Mouse (Mus musculus): Measurements from ENCODE around the gene Rnf24. TPM values are rescaled to one million over a fixed set of nuclear protein-coding genes. Genes with fewer than 3 reads are reported as not detected.

Gene Rnf24
- polyA plus RNA-seq (2015; fragmentation: Nextera tagmentation; extraction: Ambion mirVana): 3.9 and 4.0 TPM in 2 replicates

GRCm38 (mm10) chr2:131352747-131353563 lies at the start of gene Rnf24:
TSS of gene Rnf24 (minus strand) at chr2:131352892.
- ATAC-seq (replicated peaks; ENCODE audit: low FRiP score): peak; percentile 94
- H3K4me2 ChIP-seq: peak within 1 kb of the TSS; percentile 79
- H3K9me3 ChIP-seq (replicated peaks): no peaks in the 10 kb centered on the region
- H3K4me3 ChIP-seq (replicated peaks): peak within 1 kb of the TSS; percentile 90
- H3K36me3 ChIP-seq: no peaks in the 10 kb centered on the region
- H3K4me1 ChIP-seq: peaks cover 17% of the 10 kb centered on the region
- peak within 1 kb of the TSS; percentile 90 for H3K27ac ChIP-seq
- peak within 1 kb of the TSS; percentile 95 for H3K9ac ChIP-seq
- H3K27me3 ChIP-seq: no peaks in the 10 kb centered on the region
- under 1% methylated on average over 53 of the region's 54 CpGs for WGBS

GRCm38 (mm10) chr2:131401794-131402495 lies 49.3 kb upstream of the Rnf24 start:
- Histone ChIP-seq H3K4me3 (replicated peaks) (no peak overlapping the region), H3K9ac (no peak overlapping the region), H3K27me3 (no peaks in the 10 kb centered on the region), H3K36me3 (no peaks in the 10 kb centered on the region), H3K4me1 (peaks cover 12% of the 10 kb centered on the region), H3K9me3 (replicated peaks) (no peaks in the 10 kb centered on the region), H3K4me2 (no peak overlapping the region), H3K27ac (peak overlapping the region; percentile 33; the same call in 1 of the 2 replicates)
- WGBS: 35% methylated on average over 8 of the region's 8 CpGs
- peak; percentile 46; the same call in 1 of the 2 replicates for ATAC-seq (replicated peaks; ENCODE audit: low FRiP score)

- Histone ChIP-seq H3K4me1 (peaks cover 14% of the 10 kb centered on the region), H3K9ac (no peak overlapping the region), H3K4me3 (replicated peaks) (no peak overlapping the region), H3K27ac (no peak overlapping the region), H3K36me3 (no peaks in the 10 kb centered on the region), H3K4me2 (no peak overlapping the region), H3K9me3 (replicated peaks) (no peaks in the 10 kb centered on the region), H3K27me3 (no peaks in the 10 kb centered on the region)
- ATAC-seq (replicated peaks; ENCODE audit: low FRiP score): no peak
- WGBS: 81% methylated on average over 2 of the region's 2 CpGs
These were observed 48.2 kb upstream of the Rnf24 start for GRCm38 (mm10) chr2:131400846-131401245.

- ATAC-seq (replicated peaks; ENCODE audit: low FRiP score): no peak
- peaks cover 14% of the 10 kb centered on the region for H3K4me1 ChIP-seq
- no peaks in the 10 kb centered on the region for H3K27me3 ChIP-seq
- 85% methylated on average over 5 of the region's 5 CpGs for WGBS
- no peaks in the 10 kb centered on the region for H3K9me3 ChIP-seq (replicated peaks)
- H3K4me3 ChIP-seq (replicated peaks): no peak overlapping the region
- no peak overlapping the region for H3K9ac ChIP-seq
- no peak overlapping the region for H3K4me2 ChIP-seq
- no peaks in the 10 kb centered on the region for H3K36me3 ChIP-seq
- H3K27ac ChIP-seq: no peak overlapping the region
These were observed 44.7 kb upstream of the Rnf24 start for GRCm38 (mm10) chr2:131397323-131397848.

- Histone ChIP-seq H3K4me3 (replicated peaks) (no peak overlapping the region), H3K4me2 (no peak overlapping the region), H3K4me1 (no peaks in the 10 kb centered on the region), H3K27ac (no peak overlapping the region), H3K9me3 (replicated peaks) (no peaks in the 10 kb centered on the region), H3K9ac (no peak overlapping the region), H3K36me3 (no peaks in the 10 kb centered on the region), H3K27me3 (no peaks in the 10 kb centered on the region)
- 81% methylated on average over 10 of the region's 10 CpGs for WGBS
- no peak for ATAC-seq (replicated peaks; ENCODE audit: low FRiP score)
These were observed 33.8 kb upstream of the Rnf24 start for GRCm38 (mm10) chr2:131386350-131386962.

GRCm38 (mm10) chr2:131385176-131385575 lies 32.5 kb upstream of the Rnf24 start:
- H3K27ac ChIP-seq: no peak overlapping the region
- H3K4me2 ChIP-seq: no peak overlapping the region
- 81% methylated on average over 4 of the region's 4 CpGs for WGBS
- H3K4me1 ChIP-seq: no peaks in the 10 kb centered on the region
- H3K9me3 ChIP-seq (replicated peaks): no peaks in the 10 kb centered on the region
- no peak overlapping the region for H3K9ac ChIP-seq
- H3K36me3 ChIP-seq: no peaks in the 10 kb centered on the region
- H3K4me3 ChIP-seq (replicated peaks): no peak overlapping the region
- no peaks in the 10 kb centered on the region for H3K27me3 ChIP-seq
- no peak for ATAC-seq (replicated peaks; ENCODE audit: low FRiP score)

GRCm38 (mm10) chr2:131379541-131379940 lies 26.8 kb upstream of the Rnf24 start:
- 73% methylated on average over 3 of the region's 3 CpGs for WGBS
- no peaks in the 10 kb centered on the region; the same call in 1 of the 2 replicates for H3K9me3 ChIP-seq (replicated peaks)
- no peak for ATAC-seq (replicated peaks; ENCODE audit: low FRiP score)

GRCm38 (mm10) chr2:131378872-131379271 lies 26.2 kb upstream of the Rnf24 start:
- no peaks in the 10 kb centered on the region for H3K36me3 ChIP-seq
- H3K9ac ChIP-seq: no peak overlapping the region
- H3K9me3 ChIP-seq (replicated peaks): no peaks in the 10 kb centered on the region; the same call in 1 of the 2 replicates
- 92% methylated on average over 5 of the region's 5 CpGs for WGBS
- H3K4me1 ChIP-seq: no peaks in the 10 kb centered on the region
- ATAC-seq (replicated peaks; ENCODE audit: low FRiP score): no peak
- no peak overlapping the region for H3K27ac ChIP-seq
- H3K4me2 ChIP-seq: no peak overlapping the region
- H3K27me3 ChIP-seq: no peaks in the 10 kb centered on the region
- no peak overlapping the region for H3K4me3 ChIP-seq (replicated peaks)

More at GRCm38 (mm10) chr2:131379541-131379940, 26.8 kb upstream of the Rnf24 start:
- H3K27me3 ChIP-seq: no peaks in the 10 kb centered on the region
- no peaks in the 10 kb centered on the region for H3K4me1 ChIP-seq
- no peak overlapping the region for H3K27ac ChIP-seq
- no peaks in the 10 kb centered on the region for H3K36me3 ChIP-seq
- H3K4me2 ChIP-seq: no peak overlapping the region
- no peak overlapping the region for H3K9ac ChIP-seq
- H3K4me3 ChIP-seq (replicated peaks): no peak overlapping the region

GRCm38 (mm10) chr2:131377055-131377454 lies 24.4 kb upstream of the Rnf24 start:
- Histone ChIP-seq H3K36me3 (no peaks in the 10 kb centered on the region), H3K4me1 (no peaks in the 10 kb centered on the region), H3K27ac (no peak overlapping the region), H3K4me3 (replicated peaks) (no peak overlapping the region), H3K27me3 (no peaks in the 10 kb centered on the region), H3K9ac (no peak overlapping the region), H3K4me2 (no peak overlapping the region), H3K9me3 (replicated peaks) (no peaks in the 10 kb centered on the region; the same call in 1 of the 2 replicates)
- 60% methylated on average over 6 of the region's 6 CpGs for WGBS
- ATAC-seq (replicated peaks; ENCODE audit: low FRiP score): no peak

GRCm38 (mm10) chr2:131373656-131374055 lies 21.0 kb upstream of the Rnf24 start:
- 85% methylated on average over 6 of the region's 6 CpGs for WGBS
- no peak for ATAC-seq (replicated peaks; ENCODE audit: low FRiP score)
- Histone ChIP-seq H3K27me3 (no peaks in the 10 kb centered on the region), H3K27ac (no peak overlapping the region), H3K36me3 (no peaks in the 10 kb centered on the region), H3K4me2 (no peak overlapping the region), H3K4me3 (replicated peaks) (no peak overlapping the region), H3K4me1 (no peaks in the 10 kb centered on the region), H3K9ac (no peak overlapping the region), H3K9me3 (replicated peaks) (no peaks in the 10 kb centered on the region; the same call in 1 of the 2 replicates)

- no peak overlapping the region for H3K4me2 ChIP-seq
- ATAC-seq (replicated peaks; ENCODE audit: low FRiP score): no peak
- no peak overlapping the region for H3K4me3 ChIP-seq (replicated peaks)
- no peak overlapping the region for H3K27ac ChIP-seq
- H3K9ac ChIP-seq: no peak overlapping the region
- H3K27me3 ChIP-seq: no peaks in the 10 kb centered on the region
- H3K36me3 ChIP-seq: no peaks in the 10 kb centered on the region
- no peaks in the 10 kb centered on the region; the same call in 1 of the 2 replicates for H3K9me3 ChIP-seq (replicated peaks)
- WGBS: 62% methylated on average over 7 of the region's 7 CpGs
- no peaks in the 10 kb centered on the region for H3K4me1 ChIP-seq
These were observed 19.7 kb upstream of the Rnf24 start for GRCm38 (mm10) chr2:131372276-131372877.

All from kidney, embryonic 15.5 days (tissue).